Mouse (Mus musculus): ENCODE measurements around the gene Gnaz. TPM values are rescaled to one million over a fixed set of nuclear protein-coding genes. Genes with fewer than 3 reads are reported as not detected.

Gnaz gene
- polyA plus RNA-seq, 1 experiment = 5.0 TPM

- TF ChIP-seq CTCF (conservative IDR thresholded peaks at IDR 0.05; ENCODE audit: insufficient read depth, insufficient read length, low read depth, low read length) (no peak), POLR2A (IDR thresholded peaks at IDR 0.05; ENCODE audit: low read depth, low read length) (no peak)
- DNase-seq = peak; percentile 6
Measured at GRCm38 (mm10) chr10:74967651-74968267, 782 bp downstream of the Gnaz start.

GRCm38 (mm10) chr10:74969266-74969665 is 2.3 kb downstream of the Gnaz start:
- no peaks in the 10 kb centered on the region for H3K27me3 ChIP-seq (replicated peaks; ENCODE audit: control insufficient read depth, insufficient read depth, low read length)
- TF ChIP-seq POLR2A (IDR thresholded peaks at IDR 0.05; ENCODE audit: low read depth, low read length) (no peak), CTCF (conservative IDR thresholded peaks at IDR 0.05; ENCODE audit: insufficient read depth, insufficient read length, low read depth, low read length) (no peak)
- 94% methylated on average over 2 of the region's 2 CpGs for WGBS
- no peak for DNase-seq
- no peak overlapping the region for H3K4me3 ChIP-seq (ENCODE audit: insufficient read depth, low read depth, low read length)
- no peaks in the 10 kb centered on the region for H3K36me3 ChIP-seq (ENCODE audit: control insufficient read depth, insufficient read depth, low read length)
- no peaks in the 10 kb centered on the region for H3K4me1 ChIP-seq (ENCODE audit: control insufficient read depth, insufficient read depth, low read length)
- no peak overlapping the region for H3K27ac ChIP-seq (ENCODE audit: insufficient read depth, low read depth, low read length)

More at GRCm38 (mm10) chr10:74967651-74968267, 782 bp downstream of the Gnaz start:
- Histone ChIP-seq H3K27me3 (replicated peaks; ENCODE audit: control insufficient read depth, insufficient read depth, low read length) (no peaks in the 10 kb centered on the region), H3K27ac (ENCODE audit: insufficient read depth, low read depth, low read length) (no peak overlapping the region), H3K4me3 (ENCODE audit: insufficient read depth, low read depth, low read length) (peak overlapping the region; percentile 58), H3K36me3 (ENCODE audit: control insufficient read depth, insufficient read depth, low read length) (no peaks in the 10 kb centered on the region), H3K4me1 (ENCODE audit: control insufficient read depth, insufficient read depth, low read length) (no peaks in the 10 kb centered on the region)
- WGBS = 10% methylated on average over 25 of the region's 25 CpGs

GRCm38 (mm10) chr10:74973026-74973425 is 6.0 kb downstream of the Gnaz start:
- Histone ChIP-seq H3K4me1 (ENCODE audit: control insufficient read depth, insufficient read depth, low read length) (no peaks in the 10 kb centered on the region), H3K4me3 (ENCODE audit: insufficient read depth, low read depth, low read length) (no peak overlapping the region), H3K27ac (ENCODE audit: insufficient read depth, low read depth, low read length) (no peak overlapping the region), H3K27me3 (replicated peaks; ENCODE audit: control insufficient read depth, insufficient read depth, low read length) (no peaks in the 10 kb centered on the region), H3K36me3 (ENCODE audit: control insufficient read depth, insufficient read depth, low read length) (no peaks in the 10 kb centered on the region)
- TF ChIP-seq POLR2A (IDR thresholded peaks at IDR 0.05; ENCODE audit: low read depth, low read length) (no peak), CTCF (conservative IDR thresholded peaks at IDR 0.05; ENCODE audit: insufficient read depth, insufficient read length, low read depth, low read length) (no peak)
- DNase-seq = no peak
- 73% methylated on average over 6 of the region's 6 CpGs for WGBS

- WGBS = 72% methylated on average over 7 of the region's 7 CpGs
- no peak for TF ChIP-seq CTCF (conservative IDR thresholded peaks at IDR 0.05; ENCODE audit: insufficient read depth, insufficient read length, low read depth, low read length)
- TF ChIP-seq POLR2A (IDR thresholded peaks at IDR 0.05; ENCODE audit: low read depth, low read length) = no peak
- H3K4me1 ChIP-seq (ENCODE audit: control insufficient read depth, insufficient read depth, low read length) = no peaks in the 10 kb centered on the region
- H3K4me3 ChIP-seq (ENCODE audit: insufficient read depth, low read depth, low read length) = no peak overlapping the region
- no peak overlapping the region for H3K27ac ChIP-seq (ENCODE audit: insufficient read depth, low read depth, low read length)
- H3K36me3 ChIP-seq (ENCODE audit: control insufficient read depth, insufficient read depth, low read length) = no peaks in the 10 kb centered on the region
- H3K27me3 ChIP-seq (replicated peaks; ENCODE audit: control insufficient read depth, insufficient read depth, low read length) = no peaks in the 10 kb centered on the region
- no peak for DNase-seq
Measured at GRCm38 (mm10) chr10:74975626-74976025, 8.6 kb downstream of the Gnaz start.

GRCm38 (mm10) chr10:74976429-74976828 is 9.5 kb downstream of the Gnaz start:
- DNase-seq = no peak
- Histone ChIP-seq H3K36me3 (ENCODE audit: control insufficient read depth, insufficient read depth, low read length) (no peaks in the 10 kb centered on the region), H3K27me3 (replicated peaks; ENCODE audit: control insufficient read depth, insufficient read depth, low read length) (no peaks in the 10 kb centered on the region), H3K4me1 (ENCODE audit: control insufficient read depth, insufficient read depth, low read length) (no peaks in the 10 kb centered on the region), H3K27ac (ENCODE audit: insufficient read depth, low read depth, low read length) (no peak overlapping the region), H3K4me3 (ENCODE audit: insufficient read depth, low read depth, low read length) (no peak overlapping the region)
- TF ChIP-seq CTCF (conservative IDR thresholded peaks at IDR 0.05; ENCODE audit: insufficient read depth, insufficient read length, low read depth, low read length) = no peak
- TF ChIP-seq POLR2A (IDR thresholded peaks at IDR 0.05; ENCODE audit: low read depth, low read length) = no peak
- 86% methylated on average over 7 of the region's 7 CpGs for WGBS

GRCm38 (mm10) chr10:74978056-74978455 is 11.1 kb downstream of the Gnaz start:
- no peak for DNase-seq
- H3K4me3 ChIP-seq (ENCODE audit: insufficient read depth, low read depth, low read length) = no peak overlapping the region
- H3K27ac ChIP-seq (ENCODE audit: insufficient read depth, low read depth, low read length) = no peak overlapping the region
- no peaks in the 10 kb centered on the region for H3K4me1 ChIP-seq (ENCODE audit: control insufficient read depth, insufficient read depth, low read length)
- no peaks in the 10 kb centered on the region for H3K27me3 ChIP-seq (replicated peaks; ENCODE audit: control insufficient read depth, insufficient read depth, low read length)
- 65% methylated on average over 4 of the region's 4 CpGs for WGBS
- TF ChIP-seq CTCF (conservative IDR thresholded peaks at IDR 0.05; ENCODE audit: insufficient read depth, insufficient read length, low read depth, low read length) (no peak), POLR2A (IDR thresholded peaks at IDR 0.05; ENCODE audit: low read depth, low read length) (no peak)
- no peaks in the 10 kb centered on the region for H3K36me3 ChIP-seq (ENCODE audit: control insufficient read depth, insufficient read depth, low read length)

GRCm38 (mm10) chr10:74981159-74981558 is 14.2 kb downstream of the Gnaz start:
- TF ChIP-seq POLR2A (IDR thresholded peaks at IDR 0.05; ENCODE audit: low read depth, low read length) (no peak), CTCF (conservative IDR thresholded peaks at IDR 0.05; ENCODE audit: insufficient read depth, insufficient read length, low read depth, low read length) (no peak)
- Histone ChIP-seq H3K4me1 (ENCODE audit: control insufficient read depth, insufficient read depth, low read length) (no peaks in the 10 kb centered on the region), H3K27me3 (replicated peaks; ENCODE audit: control insufficient read depth, insufficient read depth, low read length) (no peaks in the 10 kb centered on the region), H3K27ac (ENCODE audit: insufficient read depth, low read depth, low read length) (no peak overlapping the region), H3K36me3 (ENCODE audit: control insufficient read depth, insufficient read depth, low read length) (no peaks in the 10 kb centered on the region), H3K4me3 (ENCODE audit: insufficient read depth, low read depth, low read length) (no peak overlapping the region)
- 84% methylated on average over 12 of the region's 12 CpGs for WGBS
- no peak for DNase-seq

Data from kidney, adult 2 months (tissue).